Mouse (Mus musculus) cerebellum, adult 2 months (tissue): ENCODE measurements at regions not wholly inside any gene's neighbourhood (a gene's known extent, or its start where the extent isn't known, plus 50 kb on each side); places are given as distances from the start of the nearest gene placed in this dataset.

Source experiments
- CTCF ChIP-seq: fragments of 200-500 bp; IDR thresholded peaks from 2 replicates; pipeline ENCODE4 v1.5.1; 2011; ENCODE audit warnings: low read depth, mild to moderate bottlenecking, control low read depth, low read length, moderate library complexity, borderline replicate concordance; ENCODE audit not compliant: insufficient read depth
- POLR2A ChIP-seq: fragments of 200-500 bp; IDR thresholded peaks from 2 replicates; pipeline ENCODE4 v1.6.1; 2011; ENCODE audit warnings: low read length, control low read depth, borderline replicate concordance; ENCODE audit not compliant: insufficient read depth

- TF ChIP-seq CTCF (no peak), POLR2A (no peak)
Observed at GRCm38 (mm10) chr13:83951163-83951562, 270.9 kb upstream of the Tmem161b start.
